Mouse (Mus musculus) erythroblast, adult 5-6 weeks (primary cell): ENCODE measurements around the gene Slc22a5. TPM values are rescaled to one million over a fixed set of nuclear protein-coding genes. Genes with fewer than 3 reads are reported as not detected.
"Not testable (repeated sequence)": the region's sequence is repeated elsewhere in the genome, so short reads cannot be mapped to it uniquely, and the experiment has no call there.

ENCODE experiments used
- ATAC-seq: replicated peaks from 2 replicates; pipeline ENCODE4 v1.8.0; 2016; ENCODE audit warnings: moderate number of reproducible peaks, mild to moderate bottlenecking, moderate TSS enrichment, inconsistent platforms; ENCODE audit not compliant: poor library complexity, low FRiP score, severe bottlenecking
- total RNA-seq, 2 experiments: library from RNA; stranded (forward) in 1 of 2; stranded (reverse) in 1 of 2; fragments of 150-400 nt in 1 of 2; fragments of 200-764, 138-1000 nt in 1 of 2; gene quantifications; 2 replicates each; pipeline versions ENCODE4 v1.2.3 to v1.2.4; 2015 to 2017; ENCODE audit warnings: low replicate concordance in 2 of 2

Gene Slc22a5
- total RNA-seq, 2 experiments from 2014 or later: 2.1 to 2.4 TPM

- ATAC-seq: no peak
Measured at GRCm38 (mm10) chr11:53890225-53890624, 1.2 kb downstream of the Slc22a5 start.

- ATAC-seq: no peak
Measured at GRCm38 (mm10) chr11:53889091-53889645, 2.3 kb downstream of the Slc22a5 start.

GRCm38 (mm10) chr11:53888242-53888641 is 3.2 kb downstream of the Slc22a5 start:
- ATAC-seq: no peak

GRCm38 (mm10) chr11:53883287-53883686 is 8.2 kb downstream of the Slc22a5 start:
- no peak for ATAC-seq

GRCm38 (mm10) chr11:53878096-53878495 is 13.4 kb downstream of the Slc22a5 start:
- not testable (repeated sequence) for ATAC-seq

GRCm38 (mm10) chr11:53876488-53876887 is 15.0 kb downstream of the Slc22a5 start:
- ATAC-seq: no peak

- no peak for ATAC-seq
Measured at GRCm38 (mm10) chr11:53874706-53875105, 16.8 kb downstream of the Slc22a5 start.

- ATAC-seq: 0 out of 2 replicates have a peak, but pooled peaks have one; percentile 28
Measured at GRCm38 (mm10) chr11:53873909-53874704, 17.4 kb downstream of the Slc22a5 start.

- ATAC-seq: no peak
Measured at GRCm38 (mm10) chr11:53871786-53872507, 19.5 kb downstream of the Slc22a5 start.

GRCm38 (mm10) chr11:53869172-53869571 is 22.3 kb downstream of the Slc22a5 start:
- ATAC-seq: no peak

GRCm38 (mm10) chr11:53868323-53868722 is 23.1 kb downstream of the Slc22a5 start:
- ATAC-seq: not testable (repeated sequence)

GRCm38 (mm10) chr11:53864724-53865310 is 26.6 kb downstream of the Slc22a5 start:
- ATAC-seq: not testable (repeated sequence)

- ATAC-seq: not testable (repeated sequence)
Measured at GRCm38 (mm10) chr11:53860944-53861343, 30.5 kb downstream of the Slc22a5 start.

- peak; percentile 77 for ATAC-seq
Measured at GRCm38 (mm10) chr11:53858761-53859580, 32.5 kb downstream of the Slc22a5 start, which contains the start of gene Gm12216. TSS of gene Gm12216 (minus strand) at chr11:53859256.

GRCm38 (mm10) chr11:53858058-53858760 is 33.3 kb downstream of the Slc22a5 start:
- ATAC-seq: no peak

GRCm38 (mm10) chr11:53853665-53854064 is 37.8 kb downstream of the Slc22a5 start:
- no peak for ATAC-seq

GRCm38 (mm10) chr11:53851795-53852194 is 39.7 kb downstream of the Slc22a5 start:
- no peak for ATAC-seq

- peak; percentile 78 for ATAC-seq
Measured at GRCm38 (mm10) chr11:53849588-53850320, 41.7 kb downstream of the Slc22a5 start.
